Mouse (Mus musculus) C2C12 (cell line): Measurements from ENCODE around the gene Cryga. TPM values are rescaled to one million over a fixed set of nuclear protein-coding genes. Genes with fewer than 3 reads are reported as not detected.

ENCODE experiments used
- H3K27me3 ChIP-seq: one replicate; pipeline ENCODE4 v1.6.1; 2011; ENCODE audit not compliant: control insufficient read depth, insufficient read depth, insufficient read length
- H3K36me3 ChIP-seq: one replicate; pipeline ENCODE4 v1.6.1; 2011; ENCODE audit not compliant: control insufficient read depth, insufficient read depth
- H3K4me3 ChIP-seq: one replicate; pipeline ENCODE4 v1.5.1; 2011; ENCODE audit warnings: mild to moderate bottlenecking, control low read depth; ENCODE audit not compliant: poor library complexity, insufficient read depth, severe bottlenecking
- H3K79me2 ChIP-seq: one replicate; pipeline ENCODE4 v1.6.1; 2011; ENCODE audit not compliant: control insufficient read depth, insufficient read depth
- H3K79me3 ChIP-seq: one replicate; pipeline ENCODE4 v1.6.1; 2011; ENCODE audit warnings: low read depth, control low read depth
- H3ac ChIP-seq: one replicate; pipeline ENCODE3; 2011; ENCODE audit warnings: low read depth; ENCODE audit not compliant: control insufficient read depth, insufficient read length
- CEBPB ChIP-seq: IDR thresholded peaks from one replicate; pipeline ENCODE4 v1.6.1; 2011; ENCODE audit warnings: low read depth, mild to moderate bottlenecking, control low read depth, moderate library complexity
- CTCF ChIP-seq: IDR thresholded peaks from one replicate; pipeline ENCODE4 v1.5.1; 2011; ENCODE audit not compliant: control insufficient read depth, insufficient read depth, insufficient read length
- FOSL1 ChIP-seq: IDR thresholded peaks from one replicate; pipeline ENCODE4 v1.8.0; 2011; ENCODE audit warnings: mild to moderate bottlenecking, low read length; ENCODE audit not compliant: poor library complexity, insufficient read depth, severe bottlenecking
- MAX ChIP-seq: IDR thresholded peaks from one replicate; pipeline ENCODE4 v1.6.1; 2011; ENCODE audit warnings: mild to moderate bottlenecking, control low read depth
- MYOD1 ChIP-seq: IDR thresholded peaks from one replicate; pipeline ENCODE4 v1.6.1; 2011; ENCODE audit warnings: low read depth; ENCODE audit not compliant: control insufficient read depth, insufficient read length
- MYOG ChIP-seq: IDR thresholded peaks from one replicate; pipeline ENCODE4 v1.6.1; 2011; ENCODE audit not compliant: control insufficient read depth, insufficient read length; ENCODE audit errors: extremely low read depth
- USF1 ChIP-seq: IDR thresholded peaks from one replicate; pipeline ENCODE4 v1.6.1; 2011; ENCODE audit warnings: low read depth, mild to moderate bottlenecking, control low read depth, moderate library complexity
- long read RNA-seq, 2 experiments: library from polyadenylated mRNA; unstranded; transcript quantifications; one replicate each; pipeline ENCODE4 v2.0.0; 2019 to 2020
- polyA plus RNA-seq: library from polyadenylated mRNA; unstranded; fragments of >200 nt; fragmentation: generic; extraction: Trizol; gene quantifications from one replicate; pipeline ENCODE4 v1.2.1, GENCODE M21; 2012; ENCODE audit warnings: missing spikeins

Cryga gene
- not detected for polyA plus RNA-seq
- long read RNA-seq, experiment 1, result 0 reads
- long read RNA-seq, experiment 2, result 0 reads

- H3ac ChIP-seq, result no peak within 1 kb of the TSS
- H3K79me3 ChIP-seq, result no peaks in the 10 kb centered on the region
- H3K79me2 ChIP-seq, result no peaks in the 10 kb centered on the region
- no peaks in the 10 kb centered on the region for H3K36me3 ChIP-seq
- H3K27me3 ChIP-seq, result no peaks in the 10 kb centered on the region
- no peak within 1 kb of the TSS for H3K4me3 ChIP-seq
- TF ChIP-seq CEBPB, result no peak
Observed at GRCm38 (mm10) chr1:65103273-65103672, at the start of gene Cryga. Gene Cryga (minus strand): TSS chr1:65103373.

GRCm38 (mm10) chr1:65147971-65148370 lies 44.8 kb upstream of the Cryga start:
- Histone ChIP-seq H3K4me3 (no peak overlapping the region), H3ac (no peak overlapping the region), H3K36me3 (no peaks in the 10 kb centered on the region), H3K79me2 (no peaks in the 10 kb centered on the region), H3K79me3 (no peaks in the 10 kb centered on the region), H3K27me3 (no peaks in the 10 kb centered on the region)
- no peak for TF ChIP-seq CTCF
- TF ChIP-seq MAX, result no peak
- TF ChIP-seq CEBPB, result no peak
- no peak for TF ChIP-seq USF1
- no peak for TF ChIP-seq FOSL1
- no peak for TF ChIP-seq MYOG
- TF ChIP-seq MYOD1, result no peak

GRCm38 (mm10) chr1:65147326-65147725 lies 44.2 kb upstream of the Cryga start:
- Histone ChIP-seq H3K27me3 (no peaks in the 10 kb centered on the region), H3K79me3 (no peaks in the 10 kb centered on the region), H3ac (no peak overlapping the region), H3K36me3 (no peaks in the 10 kb centered on the region), H3K79me2 (no peaks in the 10 kb centered on the region), H3K4me3 (no peak overlapping the region)
- TF ChIP-seq CTCF, result no peak
- no peak for TF ChIP-seq USF1

GRCm38 (mm10) chr1:65146601-65147000 lies 43.4 kb upstream of the Cryga start:
- H3K4me3 ChIP-seq, result no peak overlapping the region
- no peaks in the 10 kb centered on the region for H3K79me3 ChIP-seq
- no peaks in the 10 kb centered on the region for H3K27me3 ChIP-seq
- no peaks in the 10 kb centered on the region for H3K79me2 ChIP-seq
- TF ChIP-seq CEBPB (no peak), FOSL1 (no peak), MYOG (no peak), MYOD1 (no peak), MAX (no peak), USF1 (no peak)
- no peak overlapping the region for H3ac ChIP-seq
- H3K36me3 ChIP-seq, result no peaks in the 10 kb centered on the region

- Histone ChIP-seq H3K36me3 (no peaks in the 10 kb centered on the region), H3K27me3 (no peaks in the 10 kb centered on the region), H3ac (no peak overlapping the region), H3K79me3 (no peaks in the 10 kb centered on the region), H3K79me2 (no peaks in the 10 kb centered on the region), H3K4me3 (no peak overlapping the region)
- no peak for TF ChIP-seq MYOD1
- no peak for TF ChIP-seq FOSL1
- no peak for TF ChIP-seq USF1
- no peak for TF ChIP-seq CTCF
- TF ChIP-seq MAX, result no peak
- TF ChIP-seq MYOG, result no peak
- no peak for TF ChIP-seq CEBPB
Observed at GRCm38 (mm10) chr1:65144783-65145182, 41.6 kb upstream of the Cryga start.

GRCm38 (mm10) chr1:65137560-65137959 lies 34.4 kb upstream of the Cryga start:
- Histone ChIP-seq H3K27me3 (no peaks in the 10 kb centered on the region), H3K4me3 (no peak overlapping the region), H3ac (no peak overlapping the region), H3K79me3 (no peaks in the 10 kb centered on the region), H3K36me3 (no peaks in the 10 kb centered on the region), H3K79me2 (no peaks in the 10 kb centered on the region)
- TF ChIP-seq MYOD1 (no peak), MAX (no peak), MYOG (no peak), FOSL1 (no peak), CEBPB (no peak), CTCF (no peak), USF1 (no peak)
